Mouse (Mus musculus): Measurements from ENCODE around the gene Noa1. TPM values are rescaled to one million over a fixed set of nuclear protein-coding genes. Genes with fewer than 3 reads are reported as not detected.

Noa1 gene
- polyA plus RNA-seq, 1 experiment from 2014 or later, result 30.4 TPM

GRCm38 (mm10) chr5:77266066-77266885 lies 43.6 kb downstream of the Noa1 start:
- peaks cover 3% of the 10 kb centered on the region; the same call in 1 of the 2 replicates for H3K4me1 ChIP-seq (replicated peaks; ENCODE audit: control insufficient read depth, insufficient read depth, low read length)
- H3K9me3 ChIP-seq (ENCODE audit: control insufficient read depth, low read length), result no peaks in the 10 kb centered on the region
- peak overlapping the region; percentile 84 for H3K4me3 ChIP-seq (ENCODE audit: low read depth, low read length)
- H3K27ac ChIP-seq (ENCODE audit: low read depth), result peak overlapping the region; percentile 98
- peak overlapping the region; percentile 52 for H3K4me2 ChIP-seq (ENCODE audit: low read length)
- peak; percentile 51 for ATAC-seq (replicated peaks; ENCODE audit: low FRiP score, low TSS enrichment, low read depth)
- peak overlapping the region; percentile 91 for H3K9ac ChIP-seq (ENCODE audit: low read length)
- DNase-seq (ENCODE audit: low spot score), result peak; percentile 83
- H3K36me3 ChIP-seq (ENCODE audit: control insufficient read depth, insufficient read depth, low read length), result peaks cover 32% of the 10 kb centered on the region
- 1% methylated on average over 70 of the region's 87 CpGs for WGBS
- no peaks in the 10 kb centered on the region for H3K27me3 ChIP-seq (replicated peaks; ENCODE audit: control insufficient read depth, insufficient read depth, low read length)

GRCm38 (mm10) chr5:77265671-77266065 lies 44.2 kb downstream of the Noa1 start:
- under 1% methylated on average over 49 of the region's 53 CpGs for WGBS
- H3K4me3 ChIP-seq (ENCODE audit: low read depth, low read length), result peak overlapping the region; percentile 84

GRCm38 (mm10) chr5:77265081-77265670 lies 44.7 kb downstream of the Noa1 start, which contains the start of gene Rest:
Gene Rest, plus strand, starts transcription at chr5:77265491.
- peaks cover 21% of the 10 kb centered on the region for H3K36me3 ChIP-seq (ENCODE audit: control insufficient read depth, insufficient read depth, low read length)
- H3K4me1 ChIP-seq (replicated peaks; ENCODE audit: control insufficient read depth, insufficient read depth, low read length), result peaks cover 3% of the 10 kb centered on the region; the same call in 1 of the 2 replicates
- peak within 1 kb of the TSS; percentile 84 for H3K4me3 ChIP-seq (ENCODE audit: low read depth, low read length)
- WGBS, result under 1% methylated on average over 54 of the region's 78 CpGs
- peak within 1 kb of the TSS; percentile 91 for H3K9ac ChIP-seq (ENCODE audit: low read length)
- H3K4me2 ChIP-seq (ENCODE audit: low read length), result peak within 1 kb of the TSS; percentile 52
- no peaks in the 10 kb centered on the region for H3K9me3 ChIP-seq (ENCODE audit: control insufficient read depth, low read length)
- DNase-seq (ENCODE audit: low spot score), result peak; percentile 92
- peak within 1 kb of the TSS; percentile 98 for H3K27ac ChIP-seq (ENCODE audit: low read depth)
- H3K27me3 ChIP-seq (replicated peaks; ENCODE audit: control insufficient read depth, insufficient read depth, low read length), result no peaks in the 10 kb centered on the region
- ATAC-seq (replicated peaks; ENCODE audit: low FRiP score, low TSS enrichment, low read depth), result peak; percentile 91

More at GRCm38 (mm10) chr5:77265671-77266065, 44.2 kb downstream of the Noa1 start:
- Histone ChIP-seq H3K4me2 (ENCODE audit: low read length) (peak overlapping the region; percentile 52), H3K9ac (ENCODE audit: low read length) (peak overlapping the region; percentile 91), H3K4me1 (replicated peaks; ENCODE audit: control insufficient read depth, insufficient read depth, low read length) (peaks cover 3% of the 10 kb centered on the region; the same call in 1 of the 2 replicates), H3K27me3 (replicated peaks; ENCODE audit: control insufficient read depth, insufficient read depth, low read length) (no peaks in the 10 kb centered on the region), H3K36me3 (ENCODE audit: control insufficient read depth, insufficient read depth, low read length) (peaks cover 26% of the 10 kb centered on the region), H3K9me3 (ENCODE audit: control insufficient read depth, low read length) (no peaks in the 10 kb centered on the region), H3K27ac (ENCODE audit: low read depth) (peak overlapping the region; percentile 98)
- ATAC-seq (replicated peaks; ENCODE audit: low FRiP score, low TSS enrichment, low read depth), result peak; percentile 76
- peak; percentile 88 for DNase-seq (ENCODE audit: low spot score)

- no peak for DNase-seq (ENCODE audit: low spot score)
- no peak overlapping the region for H3K9ac ChIP-seq (ENCODE audit: low read length)
- H3K4me3 ChIP-seq (ENCODE audit: low read depth, low read length), result no peak overlapping the region
- no peak overlapping the region for H3K4me2 ChIP-seq (ENCODE audit: low read length)
- H3K36me3 ChIP-seq (ENCODE audit: control insufficient read depth, insufficient read depth, low read length), result no peaks in the 10 kb centered on the region
- ATAC-seq (replicated peaks; ENCODE audit: low FRiP score, low TSS enrichment, low read depth), result no peak
- H3K4me1 ChIP-seq (replicated peaks; ENCODE audit: control insufficient read depth, insufficient read depth, low read length), result no peaks in the 10 kb centered on the region
- H3K9me3 ChIP-seq (ENCODE audit: control insufficient read depth, low read length), result no peaks in the 10 kb centered on the region
- no peaks in the 10 kb centered on the region for H3K27me3 ChIP-seq (replicated peaks; ENCODE audit: control insufficient read depth, insufficient read depth, low read length)
- 86% methylated on average over 5 of the region's 5 CpGs for WGBS
- no peak overlapping the region for H3K27ac ChIP-seq (ENCODE audit: low read depth)
Observed at GRCm38 (mm10) chr5:77262105-77262504, 47.8 kb downstream of the Noa1 start.

GRCm38 (mm10) chr5:77261137-77261536 lies 48.7 kb downstream of the Noa1 start:
- DNase-seq (ENCODE audit: low spot score) (no peak), ATAC-seq (replicated peaks; ENCODE audit: low FRiP score, low TSS enrichment, low read depth) (no peak)
- Histone ChIP-seq H3K9ac (ENCODE audit: low read length) (no peak overlapping the region), H3K27ac (ENCODE audit: low read depth) (no peak overlapping the region), H3K4me2 (ENCODE audit: low read length) (no peak overlapping the region), H3K4me1 (replicated peaks; ENCODE audit: control insufficient read depth, insufficient read depth, low read length) (no peaks in the 10 kb centered on the region), H3K9me3 (ENCODE audit: control insufficient read depth, low read length) (no peaks in the 10 kb centered on the region), H3K4me3 (ENCODE audit: low read depth, low read length) (no peak overlapping the region), H3K27me3 (replicated peaks; ENCODE audit: control insufficient read depth, insufficient read depth, low read length) (no peaks in the 10 kb centered on the region), H3K36me3 (ENCODE audit: control insufficient read depth, insufficient read depth, low read length) (no peaks in the 10 kb centered on the region)
- WGBS, result 86% methylated on average over 4 of the region's 4 CpGs

- Histone ChIP-seq H3K4me2 (ENCODE audit: low read length) (no peak overlapping the region), H3K4me1 (replicated peaks; ENCODE audit: control insufficient read depth, insufficient read depth, low read length) (no peaks in the 10 kb centered on the region), H3K27ac (ENCODE audit: low read depth) (no peak overlapping the region), H3K27me3 (replicated peaks; ENCODE audit: control insufficient read depth, insufficient read depth, low read length) (no peaks in the 10 kb centered on the region), H3K4me3 (ENCODE audit: low read depth, low read length) (no peak overlapping the region), H3K36me3 (ENCODE audit: control insufficient read depth, insufficient read depth, low read length) (no peaks in the 10 kb centered on the region), H3K9ac (ENCODE audit: low read length) (no peak overlapping the region), H3K9me3 (ENCODE audit: control insufficient read depth, low read length) (no peaks in the 10 kb centered on the region)
- ATAC-seq (replicated peaks; ENCODE audit: low FRiP score, low TSS enrichment, low read depth), result no peak
- no peak for DNase-seq (ENCODE audit: low spot score)
- 38% methylated on average over 6 of the region's 6 CpGs for WGBS
Observed at GRCm38 (mm10) chr5:77260141-77260540, 49.7 kb downstream of the Noa1 start.

- Histone ChIP-seq H3K9me3 (ENCODE audit: control insufficient read depth, low read length) (no peaks in the 10 kb centered on the region), H3K36me3 (ENCODE audit: control insufficient read depth, insufficient read depth, low read length) (no peaks in the 10 kb centered on the region), H3K4me2 (ENCODE audit: low read length) (no peak overlapping the region), H3K9ac (ENCODE audit: low read length) (no peak overlapping the region), H3K27me3 (replicated peaks; ENCODE audit: control insufficient read depth, insufficient read depth, low read length) (no peaks in the 10 kb centered on the region), H3K4me1 (replicated peaks; ENCODE audit: control insufficient read depth, insufficient read depth, low read length) (no peaks in the 10 kb centered on the region), H3K4me3 (ENCODE audit: low read depth, low read length) (no peak overlapping the region), H3K27ac (ENCODE audit: low read depth) (no peak overlapping the region)
- DNase-seq (ENCODE audit: low spot score) (no peak), ATAC-seq (replicated peaks; ENCODE audit: low FRiP score, low TSS enrichment, low read depth) (no peak)
Observed at GRCm38 (mm10) chr5:77259315-77259714, 50.6 kb downstream of the Noa1 start.

- Histone ChIP-seq H3K4me1 (replicated peaks; ENCODE audit: control insufficient read depth, insufficient read depth, low read length) (no peaks in the 10 kb centered on the region), H3K9ac (ENCODE audit: low read length) (no peak overlapping the region), H3K9me3 (ENCODE audit: control insufficient read depth, low read length) (no peaks in the 10 kb centered on the region), H3K4me3 (ENCODE audit: low read depth, low read length) (no peak overlapping the region), H3K36me3 (ENCODE audit: control insufficient read depth, insufficient read depth, low read length) (no peaks in the 10 kb centered on the region), H3K4me2 (ENCODE audit: low read length) (no peak overlapping the region), H3K27me3 (replicated peaks; ENCODE audit: control insufficient read depth, insufficient read depth, low read length) (no peaks in the 10 kb centered on the region), H3K27ac (ENCODE audit: low read depth) (no peak overlapping the region)
- DNase-seq (ENCODE audit: low spot score), result no peak
- ATAC-seq (replicated peaks; ENCODE audit: low FRiP score, low TSS enrichment, low read depth), result no peak
- WGBS, result 77% methylated on average over 3 of the region's 3 CpGs
Observed at GRCm38 (mm10) chr5:77257603-77258002, 52.3 kb downstream of the Noa1 start.
